ENCODE assay signal across 8 mouse cellular contexts in the genomic region with DNA sequence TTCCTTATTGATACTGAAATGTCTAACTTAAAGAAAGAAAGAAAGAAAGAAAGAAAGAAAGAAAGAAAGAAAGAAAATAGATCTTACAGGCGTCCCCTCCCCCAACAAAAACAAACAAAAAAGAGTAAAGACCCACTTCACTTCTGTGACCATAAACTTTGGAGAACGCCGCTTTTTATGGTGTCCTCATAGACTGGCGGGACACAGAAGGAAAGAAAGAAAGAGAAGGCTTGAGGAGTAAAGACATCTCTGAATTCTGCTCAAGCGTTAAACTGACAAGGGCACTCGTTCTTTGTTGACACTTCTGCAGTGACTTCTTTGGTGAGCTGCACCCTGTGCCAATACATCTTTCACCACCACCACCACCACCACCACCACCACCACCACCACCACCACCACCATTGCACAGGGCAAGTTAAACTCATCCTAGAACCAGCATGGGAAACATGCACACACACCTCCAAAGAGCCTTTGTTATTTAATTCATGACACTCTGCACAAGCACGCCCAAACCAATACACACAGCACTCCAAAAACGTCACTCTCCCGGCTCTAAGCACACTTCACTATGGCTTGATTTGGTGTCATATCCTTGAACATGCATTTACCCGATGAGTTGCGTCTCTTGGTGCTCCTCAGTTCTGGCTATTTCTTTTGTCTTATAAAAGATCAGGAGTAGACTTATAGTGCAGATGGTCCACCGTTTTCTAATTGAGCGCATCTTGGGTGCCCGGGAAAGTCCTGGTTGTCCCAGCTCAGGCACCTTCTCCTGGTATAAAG. TPM values are rescaled to one million over a fixed set of nuclear protein-coding genes. Genes with fewer than 3 reads are reported as not detected.
DNase-seq lines count a peak whose midpoint lies in the region; ATAC-seq and TF ChIP-seq lines count a peak whose summit lies in the region.

No protein-coding gene starts in this region.

- peak overlapping the region; percentile 86 for H3K4me2 ChIP-seq in kidney, embryonic 14.5 days (replicated peaks; ENCODE audit: low read depth, low read length)
- peak overlapping the region; percentile 76 for H3K4me2 ChIP-seq in embryonic facial prominence, embryonic 14.5 days (ENCODE audit: low read depth, low read length)
- H3K4me2 ChIP-seq in midbrain, postnatal 0 days (ENCODE audit: low read depth, low read length, poor library complexity, severe bottlenecking): peak overlapping the region; percentile 51

- peak; percentile 4; the same call in 1 of the 2 replicates for ATAC-seq in kidney, embryonic 14.5 days (ENCODE audit: low FRiP score, low TSS enrichment)
- ATAC-seq in embryonic facial prominence, embryonic 14.5 days (ENCODE audit: low read depth): no peak
- ATAC-seq in midbrain, postnatal 0 days (ENCODE audit: low FRiP score): 0 out of 2 replicates have a peak, but pooled peaks have one; percentile 8

- no peak overlapping the region for H3K27ac ChIP-seq in kidney, embryonic 14.5 days (ENCODE audit: low read depth, low read length)
- 0 out of 2 replicates have a peak overlapping the region, but pooled peaks have one; percentile 8 for H3K27ac ChIP-seq in embryonic facial prominence, embryonic 14.5 days (replicated peaks; ENCODE audit: low read depth, low read length)
- H3K27ac ChIP-seq in midbrain, postnatal 0 days (ENCODE audit: low read depth, low read length): peak overlapping the region; percentile 73

- DNase-seq in kidney, postnatal 10 days: no peak
- peak; percentile 5 for DNase-seq in embryonic facial prominence, embryonic 14.5 days (ENCODE audit: low spot score)
- DNase-seq in induced T-regulatory cell, adult 2 months (ENCODE audit: low read depth): peak; percentile 75
- peak; percentile 21 for DNase-seq in midbrain, postnatal 0 days (ENCODE audit: low spot score)
- DNase-seq in adrenal gland, adult 2 months: no peak
- DNase-seq in frontal cortex, postnatal 10 days (ENCODE audit: low spot score in 2 of 2): no peak

- H3K36me3 ChIP-seq in kidney, embryonic 14.5 days (ENCODE audit: control insufficient read depth, insufficient read depth, low read length): no peaks in the 10 kb centered on the region
- no peaks in the 10 kb centered on the region for H3K36me3 ChIP-seq in E14TG2a.4 (ENCODE audit: insufficient read depth, low read length)
- no peaks in the 10 kb centered on the region for H3K36me3 ChIP-seq in embryonic facial prominence, embryonic 14.5 days (ENCODE audit: control insufficient read depth, insufficient read depth, low read length)
- no peaks in the 10 kb centered on the region for H3K36me3 ChIP-seq in midbrain, postnatal 0 days (ENCODE audit: insufficient read depth, low read length)

- under 1% methylated on average over 14 of the region's 14 CpGs for WGBS in kidney, embryonic 14.5 days
- 1% methylated on average over 14 of the region's 14 CpGs for WGBS in embryonic facial prominence, embryonic 14.5 days
- WGBS in midbrain, postnatal 0 days: 2% methylated on average over 14 of the region's 14 CpGs

- no peaks in the 10 kb centered on the region for H3K27me3 ChIP-seq in kidney, embryonic 14.5 days (ENCODE audit: control insufficient read depth, insufficient read depth, low read length)
- peaks cover 47% of the 10 kb centered on the region for H3K27me3 ChIP-seq in E14TG2a.4 (ENCODE audit: insufficient read depth, low read length)
- H3K27me3 ChIP-seq in embryonic facial prominence, embryonic 14.5 days (replicated peaks; ENCODE audit: control insufficient read depth, insufficient read depth, low read length): peaks cover 4% of the 10 kb centered on the region; the same call in 1 of the 2 replicates
- no peaks in the 10 kb centered on the region for H3K27me3 ChIP-seq in midbrain, postnatal 0 days (ENCODE audit: insufficient read depth, low read length)

- H3K9me3 ChIP-seq in kidney, embryonic 14.5 days (ENCODE audit: control insufficient read depth, low read length): no peaks in the 10 kb centered on the region
- H3K9me3 ChIP-seq in E14TG2a.4 (ENCODE audit: low read length): no peaks in the 10 kb centered on the region
- no peaks in the 10 kb centered on the region for H3K9me3 ChIP-seq in embryonic facial prominence, embryonic 14.5 days (ENCODE audit: control insufficient read depth, low read length)
- no peaks in the 10 kb centered on the region for H3K9me3 ChIP-seq in midbrain, postnatal 0 days (ENCODE audit: low read length)

- H3K4me3 ChIP-seq in kidney, embryonic 14.5 days (ENCODE audit: low read length): peak overlapping the region; percentile 43
- H3K4me3 ChIP-seq in E14TG2a.4 (replicated peaks; ENCODE audit: low read length): peak overlapping the region; percentile 76
- peak overlapping the region; percentile 57 for H3K4me3 ChIP-seq in embryonic facial prominence, embryonic 14.5 days (ENCODE audit: low read depth, low read length)
- peak overlapping the region; percentile 48 for H3K4me3 ChIP-seq in midbrain, postnatal 0 days (ENCODE audit: low read depth, low read length)

- no peak for TF ChIP-seq CTCF in E14TG2a.4 (conservative IDR thresholded peaks at IDR 0.05; ENCODE audit: low read length)
- no peak for TF ChIP-seq CTCF in midbrain, postnatal 0 days (IDR thresholded peaks at IDR 0.05)

- H3K4me1 ChIP-seq in kidney, embryonic 14.5 days (ENCODE audit: control insufficient read depth, insufficient read depth, low read length): peaks cover 10% of the 10 kb centered on the region
- peaks cover 26% of the 10 kb centered on the region for H3K4me1 ChIP-seq in E14TG2a.4 (replicated peaks; ENCODE audit: low read depth, low read length)
- H3K4me1 ChIP-seq in embryonic facial prominence, embryonic 14.5 days (ENCODE audit: control insufficient read depth, insufficient read depth, low read length): peaks cover 9% of the 10 kb centered on the region; the same call in 1 of the 2 replicates
- no peaks in the 10 kb centered on the region for H3K4me1 ChIP-seq in midbrain, postnatal 0 days (ENCODE audit: insufficient read depth, low read length)

- peak overlapping the region; percentile 5; the same call in 1 of the 2 replicates for H3K9ac ChIP-seq in kidney, embryonic 14.5 days (ENCODE audit: low read depth, low read length)
- peak overlapping the region; percentile 62 for H3K9ac ChIP-seq in embryonic facial prominence, embryonic 14.5 days (ENCODE audit: low read depth, low read length)
- peak overlapping the region; percentile 69 for H3K9ac ChIP-seq in midbrain, postnatal 0 days (replicated peaks; ENCODE audit: low read length, poor library complexity, severe bottlenecking)

RNA-seq across cellular contexts. Expression of gene St8sia4, which starts 0.6 kb away (rescaled TPM):
- 3.1 and 4.0 TPM in 2 replicates for polyA plus RNA-seq in kidney, embryonic 14.5 days (2014; fragmentation: Nextera tagmentation; extraction: Ambion mirVana)
- 8.7 and 8.9 TPM in 2 replicates for polyA plus RNA-seq in embryonic facial prominence, embryonic 14.5 days (2014; fragmentation: Nextera tagmentation; extraction: Ambion mirVana)
- 60.5 and 69.1 TPM in 2 replicates for total RNA-seq in midbrain, postnatal 0 days (2014; rRNA removed)
- 19.9 and 20.1 TPM in 2 replicates for polyA plus RNA-seq in midbrain, postnatal 0 days (2015; fragmentation: Nextera tagmentation; extraction: Ambion mirVana)
- total RNA-seq in adrenal gland, adult 2 months (2021): 1 to 10 TPM in 1 of 2 experiments, under 1 TPM in 1; 0.89 to 2.5 TPM
- 0.59 and 0.65 TPM in 2 replicates for polyA plus RNA-seq in adrenal gland, adult 2 months (2012; rRNA removed)

Comparison
In these comparisons a context has a peak if more than half of its experiments do, and no peak if none do; other contexts are left out.
1. H3K9ac ChIP-seq: peak in every context shown above with its lines; median percentile 69 in midbrain, postnatal 0 days; 62 in embryonic facial prominence, embryonic 14.5 days; 5 in kidney, embryonic 14.5 days.
2. DNase-seq: peak in embryonic facial prominence, embryonic 14.5 days (single experiment), induced T-regulatory cell, adult 2 months (single experiment) and midbrain, postnatal 0 days (single experiment); none in kidney, postnatal 10 days (single experiment), adrenal gland, adult 2 months (single experiment) and frontal cortex, postnatal 10 days (0 of 2).
3. Peak in every context shown above with its lines, with median percentiles within 50 percentile points of each other: H3K4me2 ChIP-seq and H3K4me3 ChIP-seq.